Mouse (Mus musculus) heart, postnatal 14 days (tissue): Measurements from ENCODE around the gene Ptgs1. TPM values are rescaled to one million over a fixed set of nuclear protein-coding genes. Genes with fewer than 3 reads are reported as not detected.
A peak's percentile ranks its signal among the peaks of the same experiment; 100 is the strongest.
"Not testable (repeated sequence)": the region's sequence is repeated elsewhere in the genome, so short reads cannot be mapped to it uniquely, and the experiment has no call there.

Experiments
- DNase-seq, 2 experiments: peaks; one replicate each; pipeline ENCODE4 v3.0.0; 2021 to 2022
- intact Hi-C: fragments of 180-260 bp; cut with DNase I; formaldehyde crosslinking; loops from one replicate; pipeline ENCODE4 v1.15.1; 2025
- long read RNA-seq, 2 experiments: library from polyadenylated mRNA; stranded (forward); transcript quantifications; one replicate each; pipeline ENCODE4 v2.0.0; 2021
- total RNA-seq, 2 experiments: library from RNA; stranded (reverse); gene quantifications; 2 replicates each; pipeline ENCODE4 v1.2.3; 2021

The Ptgs1 gene
- 10 to 100 TPM; 19.0 to 21.4 TPM for total RNA-seq
- long read RNA-seq, experiment 1, transcript Ptgs1-201 (11 exons, 2,867 nt), result major isoform, 15 of 22 reads
- long read RNA-seq, experiment 1, partial matches to known transcripts, result 3 of 22 reads
- long read RNA-seq, experiment 1, other reads (novel, unspliced or antisense), result 4 of 22 reads
- long read RNA-seq, experiment 2, transcript Ptgs1-201 (11 exons, 2,867 nt), result major isoform, 19 of 28 reads
- long read RNA-seq, experiment 2, partial matches to known transcripts, result 6 of 28 reads
- long read RNA-seq, experiment 2, other reads (novel, unspliced or antisense), result 3 of 28 reads

DNA sequence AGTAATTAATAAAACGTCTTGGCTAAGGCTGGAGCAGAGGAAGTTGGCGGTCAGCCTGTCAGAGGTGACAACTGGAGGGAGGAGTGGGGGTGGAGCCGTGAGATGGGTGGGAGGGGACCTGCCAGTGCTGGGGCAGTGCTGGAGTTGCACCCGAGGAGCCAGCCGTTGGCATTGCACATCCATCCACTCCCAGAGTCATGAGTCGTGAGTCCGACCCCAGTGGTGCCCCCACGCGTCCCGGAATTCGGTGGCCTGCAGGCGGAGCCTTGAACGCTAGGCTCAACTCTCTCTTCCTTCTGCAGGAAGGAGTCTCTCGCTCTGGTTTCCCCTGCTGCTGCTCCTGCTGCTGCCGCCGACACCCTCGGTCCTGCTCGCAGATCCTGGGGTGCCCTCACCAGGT lies at the start of gene Ptgs1:
Gene Ptgs1 (plus strand): TSS at position 61 of the 400 bp plus-strand sequence.
- intact Hi-C loops, result no loop called here

DNA sequence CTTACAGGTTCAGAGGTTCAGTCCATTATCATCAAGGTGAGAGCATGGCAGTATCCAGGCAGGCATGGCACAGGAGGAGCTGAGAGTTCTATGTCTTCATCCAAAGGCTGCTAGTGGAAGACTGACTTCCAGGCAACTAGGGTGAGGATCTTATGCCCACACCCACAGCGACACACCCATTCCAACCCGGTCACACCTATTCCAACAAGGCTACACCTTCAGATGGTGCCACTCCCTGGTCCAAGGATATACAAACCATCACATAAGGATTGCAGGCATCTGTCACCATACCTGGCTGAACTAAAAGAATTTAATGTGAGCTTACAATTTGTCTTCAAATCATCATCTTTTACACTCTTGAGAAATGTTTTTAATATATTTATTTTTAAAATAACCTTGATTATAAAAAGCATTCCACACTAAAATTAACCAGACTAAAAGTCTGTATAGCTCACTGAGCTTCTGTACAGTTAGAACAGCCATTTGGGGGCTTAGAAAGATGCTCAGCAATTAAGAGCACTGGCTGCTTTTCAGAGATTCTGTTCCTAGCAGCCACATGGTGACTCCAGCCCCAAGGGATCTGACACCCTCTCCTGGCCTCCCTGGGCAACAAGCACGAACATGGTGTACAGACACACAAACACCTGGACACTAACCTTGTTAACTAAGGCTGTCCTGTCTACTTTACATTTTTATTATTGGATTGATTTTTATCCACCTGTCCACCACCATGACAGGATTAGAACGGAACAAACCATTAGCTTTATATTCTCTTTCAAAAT lies 48.4 kb upstream of the Ptgs1 start:
- not testable (repeated sequence) for DNase-seq
- intact Hi-C loops, result loop anchor here (5.0 kb wide), 1 partner anchor 39 kb away; no protein-coding TSS in a partner anchor

More for the DNA sequence above, at the start of gene Ptgs1:
- peak; percentile 57 to 61 for DNase-seq

DNA sequence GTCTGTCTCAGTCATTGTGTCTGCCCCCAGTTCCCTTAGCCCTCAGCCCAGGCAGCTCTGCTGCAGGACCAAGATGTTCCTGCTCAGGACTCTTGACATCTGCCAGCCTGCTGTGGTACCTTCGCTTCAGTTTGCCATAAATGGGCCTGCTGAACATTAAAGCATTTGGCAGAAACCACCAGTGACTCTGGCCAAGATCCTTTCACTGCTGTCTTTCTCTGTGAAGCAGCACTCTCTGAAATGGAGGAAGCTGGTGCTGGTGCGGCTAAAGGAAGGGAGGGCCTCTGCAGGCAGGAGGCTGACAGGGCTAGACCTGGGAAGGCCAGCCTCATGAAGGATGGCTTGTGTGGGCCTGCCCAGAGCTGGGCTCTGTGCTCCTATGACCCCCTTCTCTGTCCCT lies 46.9 kb upstream of the Ptgs1 start:
- DNase-seq, result peak in 1 of 2 experiments; percentile 44
- intact Hi-C loops, result loop anchor here (5.0 kb wide), 1 partner anchor 41 kb away; no protein-coding TSS in a partner anchor

DNA sequence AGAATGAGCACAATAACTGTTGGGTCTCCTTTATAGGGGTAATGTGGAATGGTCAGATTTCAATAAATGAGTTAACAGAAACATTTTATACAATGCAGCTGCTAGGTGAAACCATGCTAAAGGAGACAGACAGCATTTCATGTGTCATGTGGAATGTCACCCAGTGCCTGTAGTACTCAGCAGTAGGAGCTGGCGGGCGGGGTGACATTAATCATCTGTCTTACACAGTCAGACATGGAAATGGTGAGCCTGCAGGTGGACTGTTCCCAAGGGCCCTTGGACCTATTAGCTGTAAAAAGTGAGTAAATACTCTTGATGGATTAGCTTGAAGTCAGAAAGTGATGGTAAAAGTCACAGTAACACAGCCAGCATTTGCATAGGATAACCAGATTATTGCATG lies 46.0 kb upstream of the Ptgs1 start:
- intact Hi-C loops, result loop anchor here (5.0 kb wide), 1 partner anchor 42 kb away; no protein-coding TSS in a partner anchor
- DNase-seq, result no peak

DNA sequence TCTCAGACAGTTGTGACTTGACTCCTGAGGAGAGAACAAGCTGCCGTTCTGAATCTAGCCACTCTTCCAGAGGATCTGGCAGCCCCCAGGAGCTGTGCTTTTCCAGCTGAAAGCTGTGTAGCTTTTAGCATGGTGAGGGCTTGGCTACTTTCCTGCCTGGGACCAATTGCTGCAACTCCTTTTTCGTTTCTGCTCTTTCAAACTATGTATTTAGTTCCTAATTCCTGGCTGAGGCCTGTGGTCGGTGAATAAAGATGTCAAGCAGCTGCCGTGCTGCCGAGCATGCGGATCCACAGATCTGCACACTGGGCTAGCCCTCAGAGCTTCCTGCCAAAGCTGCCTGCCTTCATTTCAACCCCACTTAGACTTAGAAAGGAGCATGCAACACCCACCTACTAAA lies 45.4 kb upstream of the Ptgs1 start:
- intact Hi-C loops, result loop anchor here (5.0 kb wide), 1 partner anchor 43 kb away; no protein-coding TSS in a partner anchor
- DNase-seq, result no peak

DNA sequence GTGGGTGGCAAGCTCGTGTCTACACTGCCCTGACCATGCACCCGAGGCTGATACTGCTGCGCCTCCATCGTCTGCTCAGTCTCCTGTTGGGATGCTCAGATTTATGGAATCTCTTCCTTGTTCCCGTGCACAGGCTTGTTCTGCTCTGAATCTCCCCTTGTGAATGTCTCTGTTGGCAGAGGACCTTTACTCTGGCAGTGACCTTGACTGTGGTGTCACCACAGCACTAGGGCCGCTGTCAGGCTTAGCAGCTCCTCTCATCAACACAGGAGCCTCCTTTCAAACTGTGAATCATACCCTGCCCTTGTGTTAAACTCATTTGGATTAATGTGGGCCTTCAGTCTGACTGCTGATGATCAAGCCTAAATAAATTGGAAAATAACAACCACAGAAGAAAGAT lies 41.0 kb upstream of the Ptgs1 start:
- DNase-seq, intact Hi-C loops: not testable (repeated sequence)

DNA sequence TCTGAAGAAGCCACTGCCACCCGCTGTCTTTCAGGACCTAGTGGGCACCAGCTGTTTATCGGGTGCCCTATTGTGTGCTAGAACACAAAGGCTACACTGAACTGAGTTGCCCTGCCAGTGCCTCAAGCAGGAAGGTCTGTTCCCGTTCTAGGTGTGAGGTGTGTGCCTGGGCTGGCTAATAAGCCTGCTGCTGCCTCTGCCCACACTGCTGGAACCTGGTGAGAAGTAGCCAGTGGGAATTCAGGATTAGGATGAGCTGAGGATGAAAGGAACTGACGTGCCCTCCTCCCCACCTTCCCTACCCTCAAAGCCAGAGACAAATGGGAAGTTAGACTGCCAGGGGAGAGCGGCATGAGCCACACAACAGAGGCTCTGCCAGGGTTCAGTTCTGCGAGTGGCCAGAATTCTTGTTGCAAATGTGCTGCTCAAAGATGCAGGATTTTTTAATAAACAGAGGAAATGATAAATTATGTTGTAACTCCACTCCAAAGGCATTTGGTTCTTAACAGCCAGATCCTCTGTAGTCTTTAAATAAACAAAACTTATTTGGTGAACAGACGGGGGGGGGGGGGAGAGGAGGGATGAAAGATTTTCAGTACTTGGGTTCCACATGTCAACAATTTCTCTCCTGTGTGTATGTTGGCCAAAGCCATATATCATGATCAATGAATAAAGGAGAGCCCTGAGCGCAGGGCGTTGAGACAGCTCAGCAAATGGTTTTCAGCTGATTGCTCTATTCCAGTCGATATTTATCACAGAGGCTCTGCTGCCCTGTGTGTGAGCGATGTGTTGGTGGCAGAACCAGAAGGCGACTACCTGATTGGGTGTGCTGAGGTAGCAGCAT lies 38.9 kb upstream of the Ptgs1 start:
- intact Hi-C loops, result no loop called here
- DNase-seq, result no peak

DNA sequence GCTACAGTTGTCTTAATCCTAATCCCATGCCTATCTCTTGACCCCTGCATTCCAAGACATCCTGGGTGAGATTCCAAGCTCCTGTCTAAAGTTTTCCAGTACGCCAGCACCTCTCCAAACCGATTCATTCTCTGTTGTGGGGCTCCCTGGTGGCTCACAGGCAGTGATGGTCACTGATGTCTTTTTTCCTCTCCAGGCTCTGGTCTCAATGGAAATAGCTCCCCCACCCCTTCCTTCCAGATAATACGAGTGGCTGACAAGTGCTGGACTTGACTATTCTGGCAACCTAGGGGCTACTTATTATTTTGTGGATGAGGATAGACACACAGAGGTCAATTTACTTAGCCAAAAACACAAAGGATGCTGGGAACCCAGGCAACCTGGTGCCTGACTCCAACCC lies 33.2 kb upstream of the Ptgs1 start:
- intact Hi-C loops, result no loop called here

DNA sequence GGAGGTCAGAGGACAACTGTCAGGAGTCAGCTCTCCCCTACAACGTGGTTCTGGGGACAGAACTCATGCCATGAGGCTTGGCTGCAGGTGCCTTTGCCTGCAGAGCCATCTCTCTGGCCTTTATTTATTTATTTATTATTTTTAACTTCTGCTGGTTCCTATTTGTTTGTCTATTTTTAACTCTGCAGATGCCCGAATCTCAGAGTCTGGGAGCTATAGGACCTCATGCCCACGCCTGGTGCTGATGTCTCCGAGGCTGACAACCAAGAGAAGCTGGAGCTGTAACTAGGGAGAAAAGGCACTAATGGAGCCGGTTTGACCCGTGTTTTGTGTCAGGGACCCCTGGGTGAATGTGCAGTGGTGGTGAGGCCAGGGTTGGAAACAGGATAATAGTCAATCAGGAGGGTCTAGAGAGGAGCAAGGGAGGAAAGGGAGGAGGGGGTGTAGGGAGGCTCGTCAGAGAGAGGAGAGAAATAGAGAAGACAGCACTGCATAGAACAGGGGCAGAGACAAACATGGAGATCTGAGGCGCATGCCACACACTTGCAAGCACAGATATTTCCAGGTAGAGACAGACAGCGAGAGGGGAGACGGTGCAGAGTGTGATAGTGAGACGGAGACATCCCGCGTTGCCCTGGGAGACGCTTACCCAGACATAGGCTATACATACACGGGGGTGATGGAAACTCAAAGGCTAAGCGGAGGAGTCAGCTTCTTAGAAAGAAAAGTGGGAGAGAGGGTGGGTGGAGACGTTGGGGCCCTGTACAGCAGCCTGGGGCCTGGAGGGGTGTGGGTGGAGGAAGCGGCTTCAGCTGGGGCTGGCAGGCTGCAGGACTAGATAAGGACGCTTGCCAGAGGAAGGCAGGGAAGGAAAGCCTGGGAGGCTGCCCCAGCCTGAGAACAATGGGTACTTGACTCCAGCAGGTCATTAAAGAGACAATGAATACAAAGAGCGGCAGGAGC lies 32.0 kb upstream of the Ptgs1 start:
- intact Hi-C loops, result loop anchor here (2.0 kb wide), 1 partner anchor 61 kb away; the partner anchor contains the start of genes Mrrf and Rbm18

More for the DNA sequence above, 33.2 kb upstream of the Ptgs1 start:
- DNase-seq, result no peak

DNA sequence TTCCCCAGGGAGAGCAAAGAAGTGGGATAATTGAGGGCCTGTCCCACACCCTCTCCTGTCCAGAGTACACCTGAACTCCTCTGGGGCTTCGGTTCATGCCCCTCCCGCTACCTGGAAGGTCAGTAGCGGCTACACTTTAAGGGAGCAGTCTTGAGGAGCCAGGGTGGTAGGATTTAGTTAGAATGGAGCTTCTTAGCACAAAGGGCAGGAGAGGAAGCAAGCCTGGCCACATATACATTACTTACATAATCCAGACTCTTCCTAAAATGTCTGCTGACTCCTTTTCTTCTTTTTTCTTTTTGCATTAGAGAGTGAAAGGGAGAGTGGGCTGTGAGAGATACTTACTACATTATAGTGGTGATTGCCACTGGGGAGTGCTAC lies 31.4 kb upstream of the Ptgs1 start:
- intact Hi-C loops, result loop anchor here (2.0 kb wide), 1 partner anchor 62 kb away; the partner anchor contains the start of genes Mrrf and Rbm18
- DNase-seq, result no peak

More for the DNA sequence above, 32.0 kb upstream of the Ptgs1 start:
- DNase-seq, result peak; percentile 59 to 61

DNA sequence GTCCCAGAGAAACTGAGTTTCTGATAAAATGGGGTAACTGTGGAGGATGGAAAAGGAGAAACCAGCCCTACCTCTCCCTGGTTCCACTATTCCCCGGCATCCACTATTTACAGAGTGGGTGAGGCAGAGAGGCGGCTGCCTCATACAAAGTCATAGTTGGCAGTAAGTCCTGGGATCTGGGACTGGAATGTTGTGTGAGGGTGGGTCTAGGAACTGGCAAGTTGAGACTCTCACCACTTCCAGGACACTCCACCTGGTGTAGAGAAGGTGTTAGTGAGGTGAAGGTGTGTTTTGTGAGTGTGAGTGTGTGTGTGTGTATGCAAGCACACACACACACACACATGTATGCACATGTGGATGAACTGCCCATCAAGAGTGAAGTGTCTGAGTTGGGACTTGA lies 29.4 kb upstream of the Ptgs1 start:
- no peak for DNase-seq
- intact Hi-C loops, result no loop called here

DNA sequence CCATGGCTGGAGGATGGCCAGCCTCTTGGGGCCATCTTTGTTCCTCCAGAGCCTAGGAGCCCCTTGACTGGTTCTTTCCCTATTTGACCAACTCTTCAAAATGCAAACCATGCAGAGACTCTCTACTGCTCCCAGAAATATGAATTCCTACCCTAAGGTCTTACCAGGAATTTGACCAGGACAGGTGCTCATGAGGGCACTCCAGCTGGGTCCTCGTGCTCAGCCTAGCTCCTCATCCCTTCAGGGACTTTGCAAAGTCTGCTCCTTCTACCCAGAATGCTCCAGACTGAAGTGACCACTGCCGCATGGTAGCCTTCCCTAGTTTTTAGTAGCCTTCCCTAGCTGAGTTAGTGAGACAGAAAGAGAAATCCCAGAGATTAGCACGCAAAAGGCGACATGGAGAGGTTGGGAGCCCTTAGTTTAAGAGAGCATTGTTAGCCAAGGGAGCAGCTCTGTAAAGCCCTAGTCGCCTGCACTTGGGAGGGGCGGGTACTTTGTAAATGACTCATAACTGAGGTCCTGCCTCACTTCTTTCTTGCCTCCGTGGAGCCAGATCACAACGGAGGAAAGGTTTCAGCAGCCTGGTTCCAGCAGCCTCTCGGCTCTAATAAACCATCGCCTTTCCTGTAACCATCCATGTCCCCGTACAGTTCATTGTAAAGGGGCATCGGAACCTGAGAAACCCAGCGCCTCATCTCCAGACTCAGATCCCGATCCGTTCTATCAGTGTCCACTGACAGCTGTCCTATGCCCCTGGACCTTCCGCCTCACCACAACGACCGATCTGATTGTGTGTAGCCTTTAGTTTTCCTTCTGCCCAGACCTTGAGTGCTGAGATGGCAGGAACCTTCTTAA lies 28.2 kb upstream of the Ptgs1 start:
- DNase-seq, result no peak
- intact Hi-C loops, result no loop called here

DNA sequence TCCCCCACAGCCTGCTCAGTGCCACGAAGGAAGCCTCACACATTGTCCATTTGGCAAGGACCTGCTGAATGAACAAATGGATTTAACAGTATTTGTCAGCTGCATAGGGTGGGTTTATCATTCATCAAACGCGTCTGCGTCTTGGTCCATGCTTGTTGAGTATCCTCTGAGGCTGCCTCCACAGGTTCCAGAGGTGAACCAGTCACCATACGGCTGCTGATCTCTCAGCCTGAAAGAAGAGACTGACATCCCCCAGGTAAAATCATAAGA lies 27.7 kb upstream of the Ptgs1 start:
- intact Hi-C loops, result no loop called here
- DNase-seq, result no peak

DNA sequence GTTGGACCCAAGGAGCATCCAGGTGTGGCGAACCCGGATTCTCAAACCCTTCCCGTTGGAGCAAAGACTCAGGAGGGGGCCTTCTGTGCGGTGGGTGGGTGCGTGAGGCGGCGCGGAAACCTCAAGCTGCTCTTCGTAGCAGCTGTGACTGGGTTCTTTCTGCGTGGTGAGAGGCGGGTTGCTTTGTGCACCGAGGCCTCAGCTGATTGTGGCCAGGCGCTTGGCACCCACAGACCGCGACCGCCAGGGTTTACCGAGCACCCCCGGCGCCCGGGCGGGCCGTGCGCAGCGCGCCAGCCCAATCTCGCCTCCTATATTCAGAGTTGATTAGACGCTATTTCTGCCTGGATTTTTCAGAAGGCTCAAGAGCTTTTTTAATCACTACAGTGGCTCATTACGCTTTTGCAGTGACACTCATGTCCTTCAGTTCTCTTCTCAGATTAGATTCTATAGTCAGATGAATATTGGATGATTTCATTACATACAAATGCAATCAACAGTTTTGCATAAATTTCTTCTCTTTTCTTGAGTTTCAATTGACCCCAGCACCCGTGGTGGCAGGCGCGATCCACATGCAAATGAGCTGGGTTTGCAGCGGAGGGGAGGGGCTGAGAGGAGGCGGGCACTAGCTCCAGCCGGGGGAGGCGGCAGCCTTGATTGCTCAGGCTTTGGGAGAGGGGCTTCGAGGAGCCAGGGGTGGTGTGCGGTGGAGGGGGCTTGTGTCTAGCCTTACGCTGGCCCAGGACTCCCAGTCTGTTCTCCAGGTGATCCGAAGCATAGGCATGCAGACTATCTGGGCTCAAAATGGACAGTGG lies 27.0 kb upstream of the Ptgs1 start:
- DNase-seq, result peak in 1 of 2 experiments; percentile 29
- intact Hi-C loops, result no loop called here

DNA sequence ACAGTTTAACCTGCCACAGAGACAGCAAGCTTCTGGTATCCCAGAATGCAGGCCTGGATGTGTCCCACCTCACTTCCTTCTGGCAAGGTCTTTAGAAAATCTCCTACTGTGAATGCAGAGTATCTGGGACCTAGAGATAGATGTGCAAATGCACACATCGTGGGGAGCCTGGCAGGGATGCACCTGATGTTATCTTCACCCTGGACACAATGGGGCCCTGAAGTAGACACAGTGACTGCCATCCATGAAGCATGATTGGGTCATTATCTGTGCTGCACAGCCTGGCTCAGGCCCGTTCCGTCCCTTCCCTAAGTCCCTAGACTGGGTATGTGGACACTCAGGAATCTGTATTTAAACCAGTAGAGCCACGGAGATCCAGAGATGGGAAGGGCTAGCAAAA lies 25.6 kb upstream of the Ptgs1 start:
- intact Hi-C loops, result no loop called here
- DNase-seq, result no peak

DNA sequence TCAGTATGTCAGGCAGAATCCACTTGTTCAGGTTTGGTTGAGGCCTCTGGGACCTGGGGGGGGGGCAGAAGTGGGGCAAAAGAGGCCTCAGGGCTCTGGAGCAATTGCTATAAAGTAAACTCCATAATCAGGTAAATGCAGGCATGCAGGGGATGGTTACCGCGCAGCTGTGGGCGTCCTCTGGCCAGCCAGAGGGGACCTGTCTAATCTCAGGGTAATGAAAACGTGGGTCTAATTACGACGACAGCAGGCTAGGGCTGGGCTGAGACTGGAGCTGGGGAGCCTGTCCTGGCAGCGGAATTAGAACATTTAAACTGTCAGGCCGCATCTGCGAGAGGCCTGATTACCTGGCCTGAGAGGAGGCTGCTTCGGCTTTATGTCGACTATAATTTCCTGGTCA lies 23.2 kb upstream of the Ptgs1 start:
- intact Hi-C loops, result no loop called here
- DNase-seq, result no peak

DNA sequence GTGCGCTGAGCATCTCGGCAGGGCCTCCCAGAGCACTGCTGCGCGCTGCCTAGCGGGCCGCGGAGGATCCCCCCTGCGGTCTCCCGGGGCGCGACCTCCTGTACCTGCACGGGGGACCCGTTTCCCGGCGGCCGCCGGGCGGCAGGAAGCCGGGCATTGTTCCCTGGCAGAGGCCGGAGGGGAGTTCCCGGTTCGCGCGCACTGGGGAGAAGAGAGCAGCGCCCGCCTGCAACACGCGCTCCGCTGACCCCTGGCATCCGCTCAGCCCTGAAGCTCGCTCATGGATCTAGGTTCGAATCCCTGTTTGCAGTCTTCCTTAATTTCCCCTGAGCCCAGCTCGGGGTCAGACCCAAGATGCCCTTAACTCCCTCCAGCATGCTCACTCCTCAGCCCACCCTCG lies 19.4 kb upstream of the Ptgs1 start:
- intact Hi-C loops, result loop anchor here (5.0 to 10.0 kb wide), 3 partner anchors 73 to 666 kb away; partner anchors contain the start of genes Mrrf and Rbm18
- peak; percentile 52 to 54 for DNase-seq

DNA sequence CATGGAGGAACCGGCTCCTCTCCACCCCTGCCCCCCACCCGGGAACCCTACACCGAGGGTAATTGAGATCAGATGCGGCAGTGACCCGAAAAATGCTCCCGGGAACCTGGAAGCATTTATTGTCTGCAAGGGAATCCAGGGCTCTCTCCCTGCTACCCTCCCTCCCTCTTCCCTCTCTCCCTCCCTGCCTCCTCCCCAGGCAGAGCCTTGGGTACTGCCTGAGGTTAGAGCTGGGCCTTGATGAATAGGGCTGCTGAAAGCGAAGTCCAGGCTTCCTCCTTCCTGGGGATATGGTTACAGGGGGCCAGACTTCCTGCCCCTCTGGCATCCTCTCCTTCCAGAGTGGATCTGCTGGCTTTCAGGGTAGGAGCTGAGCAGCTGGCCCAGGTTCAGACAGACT lies 18.4 kb upstream of the Ptgs1 start:
- DNase-seq, result no peak
- intact Hi-C loops, result loop anchor here (5.0 to 10.0 kb wide), 3 partner anchors 74 to 667 kb away; partner anchors contain the start of genes Mrrf and Rbm18
